Mouse (Mus musculus) ES-E14 (cell line): Measurements from ENCODE around the gene Apol8.

Experiments
- HCFC1 ChIP-seq: IDR thresholded peaks from 2 replicates; pipeline ENCODE4 v1.6.1; 2012; ENCODE audit warnings: low read length, inconsistent platforms, borderline replicate concordance; ENCODE audit not compliant: insufficient read depth
- MAFK ChIP-seq: IDR thresholded peaks from 2 replicates; pipeline ENCODE4 v1.6.1; 2014; ENCODE audit warnings: mild to moderate bottlenecking, low read depth, low read length, inconsistent platforms; ENCODE audit not compliant: insufficient read depth
- ZNF384 ChIP-seq: IDR thresholded peaks from 2 replicates; pipeline ENCODE4 v1.6.1; 2012; ENCODE audit warnings: low read depth, low read length, inconsistent platforms

GRCm38 (mm10) chr15:77770341-77770740, 13.5 kb upstream of the Apol8 start:
- TF ChIP-seq HCFC1, result no peak
- TF ChIP-seq MAFK, result no peak
- no peak for TF ChIP-seq ZNF384
